Mouse (Mus musculus) T-cell, adult 2 months (primary cell): Measurements from ENCODE around the gene Tnik.

Experiments
- DNase-seq: peaks from one replicate; pipeline ENCODE4 v3.0.0; 2022; ENCODE audit warnings: low spot score

Gene Tnik

GRCm38 (mm10) chr3:28263002-28263947 is at the start of gene Tnik:
TSS of gene Tnik (plus strand) at chr3:28263214.
- DNase-seq, result peak; percentile 90

GRCm38 (mm10) chr3:28214886-28215311 is 48.1 kb upstream of the Tnik start:
- no peak for DNase-seq

- DNase-seq, result no peak
These were observed 46.0 kb upstream of the Tnik start for GRCm38 (mm10) chr3:28217001-28217400.

GRCm38 (mm10) chr3:28219533-28219932 is 43.5 kb upstream of the Tnik start:
- no peak for DNase-seq

GRCm38 (mm10) chr3:28219964-28220363 is 43.0 kb upstream of the Tnik start:
- no peak for DNase-seq

GRCm38 (mm10) chr3:28224437-28225356 is 38.3 kb upstream of the Tnik start:
- DNase-seq, result no peak

- DNase-seq, result no peak
These were observed 37.6 kb upstream of the Tnik start for GRCm38 (mm10) chr3:28225357-28225905.

- DNase-seq, result no peak
These were observed 36.8 kb upstream of the Tnik start for GRCm38 (mm10) chr3:28226181-28226580.

- no peak for DNase-seq
These were observed 34.1 kb upstream of the Tnik start for GRCm38 (mm10) chr3:28228930-28229329.

- DNase-seq, result no peak
These were observed 33.5 kb upstream of the Tnik start for GRCm38 (mm10) chr3:28229503-28229902.

- DNase-seq, result no peak
These were observed 30.1 kb upstream of the Tnik start for GRCm38 (mm10) chr3:28232885-28233284.

GRCm38 (mm10) chr3:28234179-28234578 is 28.8 kb upstream of the Tnik start:
- no peak for DNase-seq

GRCm38 (mm10) chr3:28236689-28237088 is 26.3 kb upstream of the Tnik start:
- DNase-seq, result no peak

GRCm38 (mm10) chr3:28238136-28238535 is 24.9 kb upstream of the Tnik start:
- DNase-seq, result no peak

- DNase-seq, result no peak
These were observed 20.5 kb upstream of the Tnik start for GRCm38 (mm10) chr3:28242561-28242960.

- DNase-seq, result no peak
These were observed 18.6 kb upstream of the Tnik start for GRCm38 (mm10) chr3:28244244-28244890.

GRCm38 (mm10) chr3:28248255-28248957 is 14.6 kb upstream of the Tnik start:
- DNase-seq, result no peak

- DNase-seq, result peak; percentile 47
These were observed 7.3 kb upstream of the Tnik start for GRCm38 (mm10) chr3:28255711-28256110.

- DNase-seq, result peak; percentile 58
These were observed 528 bp upstream of the Tnik start for GRCm38 (mm10) chr3:28262371-28263001.

GRCm38 (mm10) chr3:28263948-28264840 is 1.2 kb downstream of the Tnik start:
- DNase-seq, result peak; percentile 76
